Mouse (Mus musculus) neutrophil, adult 65 days (primary cell): ENCODE measurements around the gene Crtc3. TPM values are rescaled to one million over a fixed set of nuclear protein-coding genes. Genes with fewer than 3 reads are reported as not detected.

Experiments
- total RNA-seq: library from RNA; stranded (reverse); gene quantifications from 2 replicates; pipeline ENCODE4 v1.2.4, GENCODE M21; 2023

The Crtc3 gene
- total RNA-seq, result 23.8 and 30.2 TPM in 2 replicates

GRCm38 (mm10) chr7:80688556-80689220, at the start of gene Crtc3:
Crtc3 (minus strand) TSS chr7:80688877.

Other genes starting within 250 kb of the Crtc3 start
- 12.6 and 17.2 TPM in 2 replicates for gene Blm, start 153.8 kb downstream of the Crtc3 start, total RNA-seq
- gene Iqgap1, start 137.1 kb upstream of the Crtc3 start, total RNA-seq, result 834 and 1,089 TPM in 2 replicates
- gene Zscan2, start 172.0 kb upstream of the Crtc3 start, total RNA-seq, result 4.5 and 5.5 TPM in 2 replicates
- gene Wdr73, start 212.4 kb upstream of the Crtc3 start, total RNA-seq, result 4.4 and 6.6 TPM in 2 replicates
- gene Nmb, start 216.2 kb upstream of the Crtc3 start, total RNA-seq, result 2.4 and 6.3 TPM in 2 replicates